Mouse (Mus musculus): Measurements from ENCODE around the gene Gpr39. TPM values are rescaled to one million over a fixed set of nuclear protein-coding genes. Genes with fewer than 3 reads are reported as not detected.

Gpr39 gene
- polyA plus RNA-seq, 1 experiment from 2014 or later = not detected

- no peak for ATAC-seq (ENCODE audit: low read depth)
- Histone ChIP-seq H3K27ac (ENCODE audit: low read depth, low read length) (no peak overlapping the region), H3K9me3 (ENCODE audit: control insufficient read depth, low read length) (no peaks in the 10 kb centered on the region), H3K27me3 (ENCODE audit: control insufficient read depth, insufficient read depth, low read length) (no peaks in the 10 kb centered on the region), H3K4me3 (ENCODE audit: low read depth, low read length) (no peak overlapping the region), H3K36me3 (ENCODE audit: control insufficient read depth, insufficient read depth, low read length) (no peaks in the 10 kb centered on the region), H3K4me1 (ENCODE audit: control insufficient read depth, insufficient read depth, low read length) (no peaks in the 10 kb centered on the region; the same call in 1 of the 2 replicates), H3K9ac (replicated peaks; ENCODE audit: low read depth, low read length) (no peak overlapping the region), H3K4me2 (ENCODE audit: low read depth, low read length) (no peak overlapping the region)
- WGBS = 45% methylated on average over 4 of the region's 4 CpGs
These were observed 55.1 kb downstream of the Gpr39 start for GRCm38 (mm10) chr1:125731854-125732253.

- no peak overlapping the region for H3K4me3 ChIP-seq (ENCODE audit: low read depth, low read length)
- H3K36me3 ChIP-seq (ENCODE audit: control insufficient read depth, insufficient read depth, low read length) = no peaks in the 10 kb centered on the region
- H3K9me3 ChIP-seq (ENCODE audit: control insufficient read depth, low read length) = no peaks in the 10 kb centered on the region
- no peaks in the 10 kb centered on the region for H3K4me1 ChIP-seq (ENCODE audit: control insufficient read depth, insufficient read depth, low read length)
- no peak overlapping the region for H3K27ac ChIP-seq (ENCODE audit: low read depth, low read length)
- ATAC-seq (ENCODE audit: low read depth) = no peak
- H3K4me2 ChIP-seq (ENCODE audit: low read depth, low read length) = no peak overlapping the region
- H3K27me3 ChIP-seq (ENCODE audit: control insufficient read depth, insufficient read depth, low read length) = no peaks in the 10 kb centered on the region; the same call in 1 of the 2 replicates
- 83% methylated on average over 4 of the region's 4 CpGs for WGBS
- no peak overlapping the region for H3K9ac ChIP-seq (replicated peaks; ENCODE audit: low read depth, low read length)
These were observed 68.0 kb downstream of the Gpr39 start for GRCm38 (mm10) chr1:125744766-125745165.

DNA sequence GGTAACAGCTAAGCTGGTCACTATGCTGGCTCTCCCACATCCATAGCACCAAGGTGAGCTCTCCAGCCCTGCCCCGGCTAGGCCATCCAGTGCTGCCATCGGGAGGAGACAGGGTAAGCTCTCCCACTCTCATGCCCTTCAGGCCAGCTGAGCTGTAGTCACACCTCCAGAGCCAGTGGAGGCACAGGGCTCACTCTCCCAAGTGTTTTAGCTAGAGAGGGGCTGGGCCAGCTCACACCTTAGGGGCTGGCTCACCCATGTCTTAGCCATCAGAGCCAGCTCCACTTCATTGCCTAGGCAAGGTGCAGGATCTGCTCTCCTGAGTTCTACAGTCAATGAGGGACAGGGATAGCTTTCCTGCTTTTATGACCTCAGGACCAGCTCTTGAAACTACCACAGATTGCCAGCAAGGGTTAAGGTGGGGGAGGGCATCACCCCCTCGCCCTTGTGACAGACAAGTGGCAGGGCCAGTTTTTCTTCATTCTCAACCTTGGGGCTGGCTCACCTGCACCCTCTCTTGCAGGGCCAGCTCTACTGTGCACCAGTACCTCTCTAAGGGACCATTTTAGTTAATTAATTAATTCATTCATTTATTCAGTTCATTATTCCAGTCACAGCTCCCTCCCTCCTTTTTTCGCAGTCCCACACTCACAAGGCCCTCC, 78.7 kb downstream of the Gpr39 start:
- H3K9ac ChIP-seq (replicated peaks; ENCODE audit: low read depth, low read length) = no peak overlapping the region
- H3K27me3 ChIP-seq (ENCODE audit: control insufficient read depth, insufficient read depth, low read length) = no peaks in the 10 kb centered on the region
- no peaks in the 10 kb centered on the region for H3K36me3 ChIP-seq (ENCODE audit: control insufficient read depth, insufficient read depth, low read length)
- no peaks in the 10 kb centered on the region for H3K9me3 ChIP-seq (ENCODE audit: control insufficient read depth, low read length)
- no peaks in the 10 kb centered on the region for H3K4me1 ChIP-seq (ENCODE audit: control insufficient read depth, insufficient read depth, low read length)
- WGBS = 93% methylated on average over 4 of the region's 4 CpGs
- H3K4me3 ChIP-seq (ENCODE audit: low read depth, low read length) = no peak overlapping the region
- no peak overlapping the region for H3K27ac ChIP-seq (ENCODE audit: low read depth, low read length)
- ATAC-seq (ENCODE audit: low read depth) = no peak
- H3K4me2 ChIP-seq (ENCODE audit: low read depth, low read length) = no peak overlapping the region

DNA sequence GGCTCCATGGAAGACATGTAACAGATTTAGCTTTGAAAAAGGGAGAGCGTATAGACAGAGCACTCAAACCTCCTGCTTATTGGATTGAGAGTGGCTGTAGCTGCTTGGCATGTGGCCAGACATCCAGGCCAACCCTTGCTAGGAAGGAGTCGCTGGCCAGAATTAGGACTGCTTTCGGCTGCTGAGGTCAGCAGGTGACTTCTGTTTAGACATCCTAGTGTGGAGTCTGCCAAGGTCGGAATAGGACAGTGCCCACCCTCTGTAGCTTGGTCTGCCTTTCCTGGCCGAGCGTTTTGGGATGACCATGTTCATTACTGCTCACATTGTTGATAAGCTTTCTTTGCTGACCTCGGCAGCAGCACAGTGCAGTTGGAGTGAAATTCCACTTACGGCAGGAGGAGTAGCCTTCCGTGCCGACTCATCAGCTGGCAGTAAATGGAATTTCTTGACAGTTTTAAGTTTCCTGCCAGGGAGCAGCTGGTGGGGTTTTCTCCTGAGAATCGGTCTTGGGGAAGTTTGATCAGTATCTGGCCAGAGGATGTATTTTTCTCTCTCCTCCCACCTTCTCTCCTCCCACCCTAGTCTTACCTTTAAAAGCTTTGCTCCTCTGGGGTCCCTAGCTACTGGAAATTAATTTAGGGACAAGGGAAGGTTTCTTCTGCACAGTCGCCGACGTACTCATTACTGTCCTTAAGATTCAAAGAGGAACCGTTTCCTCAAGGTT, 83.3 kb downstream of the Gpr39 start:
- no peak overlapping the region for H3K27ac ChIP-seq (ENCODE audit: low read depth, low read length)
- no peaks in the 10 kb centered on the region for H3K9me3 ChIP-seq (ENCODE audit: control insufficient read depth, low read length)
- ATAC-seq (ENCODE audit: low read depth) = no peak; the same call in 1 of the 2 replicates
- no peak overlapping the region for H3K4me3 ChIP-seq (ENCODE audit: low read depth, low read length)
- H3K36me3 ChIP-seq (ENCODE audit: control insufficient read depth, insufficient read depth, low read length) = no peaks in the 10 kb centered on the region
- H3K4me1 ChIP-seq (ENCODE audit: control insufficient read depth, insufficient read depth, low read length) = no peaks in the 10 kb centered on the region
- no peak overlapping the region for H3K9ac ChIP-seq (replicated peaks; ENCODE audit: low read depth, low read length)
- no peaks in the 10 kb centered on the region for H3K27me3 ChIP-seq (ENCODE audit: control insufficient read depth, insufficient read depth, low read length)
- no peak overlapping the region for H3K4me2 ChIP-seq (ENCODE audit: low read depth, low read length)
- 73% methylated on average over 15 of the region's 15 CpGs for WGBS

- no peaks in the 10 kb centered on the region for H3K9me3 ChIP-seq (ENCODE audit: control insufficient read depth, low read length)
- no peak overlapping the region for H3K4me2 ChIP-seq (ENCODE audit: low read depth, low read length)
- H3K9ac ChIP-seq (replicated peaks; ENCODE audit: low read depth, low read length) = no peak overlapping the region
- no peaks in the 10 kb centered on the region for H3K27me3 ChIP-seq (ENCODE audit: control insufficient read depth, insufficient read depth, low read length)
- H3K4me1 ChIP-seq (ENCODE audit: control insufficient read depth, insufficient read depth, low read length) = no peaks in the 10 kb centered on the region
- ATAC-seq (ENCODE audit: low read depth) = no peak
- no peak overlapping the region for H3K4me3 ChIP-seq (ENCODE audit: low read depth, low read length)
- 77% methylated on average over 5 of the region's 5 CpGs for WGBS
- no peak overlapping the region for H3K27ac ChIP-seq (ENCODE audit: low read depth, low read length)
- no peaks in the 10 kb centered on the region for H3K36me3 ChIP-seq (ENCODE audit: control insufficient read depth, insufficient read depth, low read length)
These were observed 83.9 kb downstream of the Gpr39 start for GRCm38 (mm10) chr1:125760696-125761025.

DNA sequence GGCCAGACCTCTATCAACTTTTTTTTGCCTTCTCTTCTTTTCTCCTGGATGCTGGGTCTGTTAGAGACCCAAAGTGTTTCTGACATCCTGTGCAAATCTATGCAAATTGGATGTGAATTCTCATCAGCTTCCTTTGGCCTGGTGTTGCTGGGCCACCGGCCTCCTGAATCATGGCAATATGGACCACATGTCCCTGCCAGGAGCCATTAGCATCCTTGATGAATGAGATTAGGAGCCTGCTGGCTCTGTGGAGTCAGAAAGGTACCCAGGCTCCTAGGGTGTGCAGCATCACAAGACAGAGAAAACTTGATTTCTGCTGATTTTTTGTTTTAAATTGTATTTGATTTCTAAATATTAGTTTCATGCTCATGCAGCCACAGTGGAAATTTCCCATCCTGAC, 85.3 kb downstream of the Gpr39 start:
- H3K4me3 ChIP-seq (ENCODE audit: low read depth, low read length) = no peak overlapping the region
- no peak overlapping the region for H3K27ac ChIP-seq (ENCODE audit: low read depth, low read length)
- H3K9me3 ChIP-seq (ENCODE audit: control insufficient read depth, low read length) = no peaks in the 10 kb centered on the region
- no peak for ATAC-seq (ENCODE audit: low read depth)
- WGBS = 51% methylated on average over 1 of the region's 1 CpGs
- H3K27me3 ChIP-seq (ENCODE audit: control insufficient read depth, insufficient read depth, low read length) = no peaks in the 10 kb centered on the region
- no peaks in the 10 kb centered on the region for H3K4me1 ChIP-seq (ENCODE audit: control insufficient read depth, insufficient read depth, low read length)
- no peak overlapping the region for H3K9ac ChIP-seq (replicated peaks; ENCODE audit: low read depth, low read length)
- H3K4me2 ChIP-seq (ENCODE audit: low read depth, low read length) = no peak overlapping the region
- no peaks in the 10 kb centered on the region for H3K36me3 ChIP-seq (ENCODE audit: control insufficient read depth, insufficient read depth, low read length)

DNA sequence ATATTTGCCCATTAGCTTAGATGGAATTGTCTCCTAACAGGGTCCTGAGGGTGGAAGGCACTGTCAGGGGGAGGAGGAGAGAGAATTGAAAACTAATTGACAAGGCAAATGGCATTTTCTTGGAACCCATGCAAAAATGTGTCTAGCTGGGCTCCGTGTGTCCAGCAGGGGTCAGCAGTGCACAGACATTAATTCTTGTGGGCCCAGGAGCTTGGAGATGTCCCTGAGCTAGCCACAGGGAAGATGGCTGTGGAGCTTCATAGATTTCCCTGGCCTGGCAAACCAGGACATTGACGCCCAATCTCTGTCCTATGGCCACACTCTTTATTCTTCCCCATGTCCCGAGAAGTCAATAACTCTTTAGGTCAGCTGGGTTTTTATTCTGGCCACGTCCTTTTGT, 113.0 kb downstream of the Gpr39 start:
- Histone ChIP-seq H3K4me2 (ENCODE audit: low read depth, low read length) (no peak overlapping the region), H3K4me1 (ENCODE audit: control insufficient read depth, insufficient read depth, low read length) (no peaks in the 10 kb centered on the region), H3K4me3 (ENCODE audit: low read depth, low read length) (no peak overlapping the region), H3K36me3 (ENCODE audit: control insufficient read depth, insufficient read depth, low read length) (no peaks in the 10 kb centered on the region), H3K9ac (replicated peaks; ENCODE audit: low read depth, low read length) (no peak overlapping the region), H3K27me3 (ENCODE audit: control insufficient read depth, insufficient read depth, low read length) (no peaks in the 10 kb centered on the region), H3K9me3 (ENCODE audit: control insufficient read depth, low read length) (no peaks in the 10 kb centered on the region), H3K27ac (ENCODE audit: low read depth, low read length) (no peak overlapping the region)
- 16% methylated on average over 4 of the region's 4 CpGs for WGBS
- no peak for ATAC-seq (ENCODE audit: low read depth)

DNA sequence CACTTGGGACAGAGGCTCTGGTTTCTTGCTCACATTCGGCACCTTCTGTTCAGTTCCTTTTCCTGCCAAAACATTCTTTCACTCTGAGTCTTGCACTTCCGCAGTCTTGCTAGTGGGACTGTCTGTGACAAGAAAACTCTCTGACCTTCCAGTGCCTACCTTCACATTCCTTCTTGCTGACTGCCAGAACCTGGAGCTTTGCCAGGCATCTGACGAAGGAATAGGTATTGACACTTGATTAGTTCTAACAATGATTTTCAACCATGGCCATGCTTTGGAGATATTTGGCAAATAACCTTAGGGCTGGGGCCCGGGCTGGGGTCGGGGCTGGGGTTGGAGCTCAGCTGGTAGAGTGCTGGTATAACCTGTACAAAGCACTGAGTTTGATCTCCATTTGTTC, 123.7 kb downstream of the Gpr39 start:
- Histone ChIP-seq H3K4me2 (ENCODE audit: low read depth, low read length) (no peak overlapping the region), H3K27me3 (ENCODE audit: control insufficient read depth, insufficient read depth, low read length) (no peaks in the 10 kb centered on the region), H3K9me3 (ENCODE audit: control insufficient read depth, low read length) (0 out of 2 replicates have a peak, but pooled peaks cover 4% of the 10 kb centered on the region), H3K9ac (replicated peaks; ENCODE audit: low read depth, low read length) (no peak overlapping the region), H3K36me3 (ENCODE audit: control insufficient read depth, insufficient read depth, low read length) (no peaks in the 10 kb centered on the region), H3K4me1 (ENCODE audit: control insufficient read depth, insufficient read depth, low read length) (no peaks in the 10 kb centered on the region), H3K4me3 (ENCODE audit: low read depth, low read length) (no peak overlapping the region), H3K27ac (ENCODE audit: low read depth, low read length) (no peak overlapping the region)
- no peak for ATAC-seq (ENCODE audit: low read depth)
- 95% methylated on average over 5 of the region's 5 CpGs for WGBS

DNA sequence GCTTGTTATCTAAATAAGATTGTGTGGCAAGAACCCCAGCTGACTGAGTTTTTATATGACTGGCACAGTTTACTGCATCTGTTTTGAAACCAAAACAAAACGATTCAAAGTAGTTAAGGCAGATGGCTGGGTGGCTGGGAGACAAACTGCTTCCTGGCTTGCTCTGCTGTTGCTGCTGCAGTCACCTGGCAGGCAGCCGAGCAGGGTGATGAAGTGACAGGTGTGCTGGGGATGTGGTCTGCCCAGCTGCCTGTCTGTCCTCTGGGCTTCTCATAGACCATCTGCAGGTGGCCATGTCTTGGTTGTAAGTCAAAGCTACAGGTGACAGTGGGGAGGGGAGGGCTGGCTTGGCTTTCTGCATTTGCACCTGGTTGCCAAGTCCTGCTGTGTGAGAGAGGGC, 131.6 kb downstream of the Gpr39 start:
- 55% methylated on average over 2 of the region's 2 CpGs for WGBS
- no peaks in the 10 kb centered on the region for H3K9me3 ChIP-seq (ENCODE audit: control insufficient read depth, low read length)
- ATAC-seq (ENCODE audit: low read depth) = no peak

More for the DNA sequence above, 131.6 kb downstream of the Gpr39 start:
- Histone ChIP-seq H3K36me3 (ENCODE audit: control insufficient read depth, insufficient read depth, low read length) (no peaks in the 10 kb centered on the region), H3K4me1 (ENCODE audit: control insufficient read depth, insufficient read depth, low read length) (no peaks in the 10 kb centered on the region), H3K9ac (replicated peaks; ENCODE audit: low read depth, low read length) (no peak overlapping the region), H3K4me2 (ENCODE audit: low read depth, low read length) (no peak overlapping the region), H3K27me3 (ENCODE audit: control insufficient read depth, insufficient read depth, low read length) (no peaks in the 10 kb centered on the region), H3K4me3 (ENCODE audit: low read depth, low read length) (no peak overlapping the region), H3K27ac (ENCODE audit: low read depth, low read length) (no peak overlapping the region)
